Mouse (Mus musculus) testis, adult 2 months (tissue): ENCODE data around the gene Ell. TPM values are rescaled to one million over a fixed set of nuclear protein-coding genes. Genes with fewer than 3 reads are reported as not detected.

Experiments used
- H3K27ac ChIP-seq: fragments of 200-500 bp; 2 replicates; pipeline ENCODE4 v1.5.1; 2012; ENCODE audit warnings: low read depth, low read length; ENCODE audit not compliant: control insufficient read depth, insufficient read depth
- H3K27me3 ChIP-seq: fragments of 200-500 bp; 2 replicates; pipeline ENCODE4 v1.6.1; 2012; ENCODE audit warnings: mild to moderate bottlenecking, low read length, moderate library complexity; ENCODE audit not compliant: control insufficient read depth, insufficient read depth
- H3K36me3 ChIP-seq: fragments of 200-500 bp; 2 replicates; pipeline ENCODE4 v1.6.1; 2012; ENCODE audit warnings: mild to moderate bottlenecking, low read length; ENCODE audit not compliant: control insufficient read depth, insufficient read depth
- H3K4me1 ChIP-seq: fragments of 200-500 bp; 2 replicates; pipeline ENCODE4 v1.6.1; 2012; ENCODE audit warnings: low read length; ENCODE audit not compliant: control insufficient read depth, insufficient read depth
- H3K4me3 ChIP-seq: fragments of 200-500 bp; 2 replicates; pipeline ENCODE4 v1.5.1; 2012; ENCODE audit warnings: low read depth, mild to moderate bottlenecking, low read length, moderate library complexity, mixed read lengths; ENCODE audit not compliant: control insufficient read depth
- CTCF ChIP-seq: fragments of 200-500 bp; IDR thresholded peaks from 2 replicates; pipeline ENCODE4 v1.5.1; 2012; ENCODE audit warnings: low read depth, mild to moderate bottlenecking, inconsistent platforms, low read length, moderate library complexity; ENCODE audit not compliant: control insufficient read depth, insufficient read depth, insufficient replicate concordance
- POLR2A ChIP-seq: fragments of 200-500 bp; IDR thresholded peaks from 2 replicates; pipeline ENCODE4 v1.6.1; 2012; ENCODE audit warnings: low read depth, mild to moderate bottlenecking, inconsistent platforms, low read length, moderate library complexity; ENCODE audit not compliant: control insufficient read depth
- polyA plus RNA-seq: library from polyadenylated mRNA; depleted of rRNA; stranded (reverse); fragments of >200 nt; gene quantifications from 2 replicates; pipeline ENCODE4 v1.2.3, GENCODE M21; 2012

Ell gene
- polyA plus RNA-seq, 1 experiment = 42.5 TPM

GRCm38 (mm10) chr8:70494416-70494945 lies 44.8 kb upstream of the Ell start:
- H3K27ac ChIP-seq = no peak overlapping the region
- H3K4me1 ChIP-seq = peaks cover 39% of the 10 kb centered on the region
- peak overlapping the region; percentile 46; the same call in 1 of the 2 replicates for H3K4me3 ChIP-seq
- peaks cover 3% of the 10 kb centered on the region for H3K27me3 ChIP-seq
- TF ChIP-seq CTCF (no peak), POLR2A (no peak)
- no peaks in the 10 kb centered on the region for H3K36me3 ChIP-seq

DNA sequence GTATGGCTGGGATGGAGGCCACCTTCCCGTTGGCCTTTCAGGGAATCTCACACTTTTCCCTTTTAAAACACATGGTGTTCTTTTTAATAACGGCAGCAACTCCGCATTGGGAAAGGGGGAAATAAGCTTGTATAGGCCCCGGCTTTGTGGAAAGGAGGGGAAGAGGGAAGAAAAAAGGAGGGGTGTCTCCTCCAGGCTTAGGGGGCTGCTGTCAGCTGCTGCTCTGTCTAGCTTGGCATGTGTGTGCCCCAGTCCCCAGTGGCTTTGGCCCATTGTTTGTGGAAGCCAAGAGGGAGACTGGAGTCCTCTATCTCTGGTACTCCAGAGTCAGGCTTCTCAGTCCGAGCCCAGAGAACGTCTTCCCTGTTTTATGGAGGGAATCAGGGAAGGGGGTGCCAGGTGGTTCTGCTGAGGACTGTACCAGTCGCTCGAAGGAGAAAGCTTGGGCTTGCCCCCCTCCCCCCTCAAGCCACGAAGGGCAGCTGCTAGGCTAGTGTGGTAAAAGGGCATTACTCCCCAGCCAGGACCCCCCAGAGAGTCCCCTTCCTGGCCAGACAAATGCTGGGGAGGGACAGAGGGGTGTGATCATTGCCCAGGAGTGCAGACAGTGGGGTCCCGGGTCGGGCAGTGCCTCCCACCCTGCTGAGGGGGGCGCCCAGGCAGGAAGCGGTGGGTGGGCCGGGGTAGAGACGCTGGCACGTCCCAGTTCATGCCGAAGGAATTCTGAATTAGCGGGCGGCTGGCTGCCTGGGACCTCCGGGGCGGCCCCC lies 44.1 kb upstream of the Ell start:
- Histone ChIP-seq H3K36me3 (no peaks in the 10 kb centered on the region), H3K4me1 (peaks cover 33% of the 10 kb centered on the region), H3K27me3 (peaks cover 3% of the 10 kb centered on the region), H3K4me3 (no peak overlapping the region), H3K27ac (no peak overlapping the region)
- TF ChIP-seq CTCF (no peak), POLR2A (no peak)

DNA sequence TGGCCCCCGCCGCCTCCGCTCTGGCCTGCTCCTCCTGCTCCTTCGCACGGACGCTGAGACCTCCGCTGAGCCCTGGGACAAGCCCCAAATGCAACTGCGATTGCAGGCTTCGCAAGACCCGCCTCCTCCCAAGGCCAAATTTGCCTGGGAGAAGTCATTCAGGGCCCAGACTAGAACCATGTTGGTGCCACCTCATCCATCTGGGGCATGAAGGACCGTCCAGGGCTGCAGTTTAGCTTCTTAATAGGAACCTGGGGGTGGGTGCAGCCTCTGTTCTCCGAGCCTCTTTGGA lies 43.5 kb upstream of the Ell start:
- Histone ChIP-seq H3K4me3 (no peak overlapping the region), H3K36me3 (no peaks in the 10 kb centered on the region), H3K4me1 (peaks cover 36% of the 10 kb centered on the region), H3K27ac (no peak overlapping the region), H3K27me3 (peaks cover 3% of the 10 kb centered on the region)
- TF ChIP-seq CTCF (no peak), POLR2A (no peak)

- peak overlapping the region; percentile 82 for H3K4me3 ChIP-seq
- no peak overlapping the region for H3K27ac ChIP-seq
- no peaks in the 10 kb centered on the region for H3K27me3 ChIP-seq
- H3K36me3 ChIP-seq = no peaks in the 10 kb centered on the region
- TF ChIP-seq POLR2A (peak; percentile 39; the same call in 1 of the 2 replicates), CTCF (no peak)
- H3K4me1 ChIP-seq = peaks cover 46% of the 10 kb centered on the region
Measured at GRCm38 (mm10) chr8:70500386-70501301, 38.6 kb upstream of the Ell start.

DNA sequence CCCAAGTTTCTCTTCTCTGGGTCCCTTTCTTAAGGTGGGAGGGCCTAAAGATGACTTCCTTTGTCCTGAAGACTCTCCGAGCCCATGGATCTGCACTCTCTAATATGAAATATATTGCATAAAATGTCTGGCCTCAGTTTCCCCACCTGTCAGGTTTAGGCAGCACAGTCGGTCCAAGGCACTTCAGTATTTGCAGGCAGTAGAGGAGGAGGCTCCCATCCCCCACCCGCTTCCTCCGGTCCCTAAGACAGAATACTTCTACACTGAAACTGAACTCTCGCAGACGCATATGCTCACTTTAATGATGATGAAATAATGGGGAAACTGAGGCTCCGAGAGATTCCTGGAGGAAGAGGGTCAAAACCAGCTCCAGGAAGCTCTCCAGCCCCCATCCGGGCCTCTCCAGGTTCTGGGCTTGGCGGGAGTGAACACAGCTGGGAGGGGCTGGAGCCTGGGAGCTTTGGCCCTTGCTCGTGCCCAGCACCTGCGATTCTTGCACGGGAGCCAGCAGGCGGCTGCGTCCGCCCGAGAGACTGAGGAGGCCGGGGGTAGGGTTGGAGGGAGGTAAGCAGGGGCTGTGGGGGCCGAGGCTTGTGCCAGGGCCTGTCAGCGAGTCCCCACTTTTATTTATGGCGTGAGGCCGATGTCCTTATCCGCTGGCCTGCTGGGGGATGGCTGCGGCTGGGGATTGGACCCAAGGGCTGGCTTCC lies 37.3 kb upstream of the Ell start:
- peak overlapping the region; percentile 23 for H3K4me3 ChIP-seq
- H3K27ac ChIP-seq = no peak overlapping the region; the same call in 1 of the 2 replicates

DNA sequence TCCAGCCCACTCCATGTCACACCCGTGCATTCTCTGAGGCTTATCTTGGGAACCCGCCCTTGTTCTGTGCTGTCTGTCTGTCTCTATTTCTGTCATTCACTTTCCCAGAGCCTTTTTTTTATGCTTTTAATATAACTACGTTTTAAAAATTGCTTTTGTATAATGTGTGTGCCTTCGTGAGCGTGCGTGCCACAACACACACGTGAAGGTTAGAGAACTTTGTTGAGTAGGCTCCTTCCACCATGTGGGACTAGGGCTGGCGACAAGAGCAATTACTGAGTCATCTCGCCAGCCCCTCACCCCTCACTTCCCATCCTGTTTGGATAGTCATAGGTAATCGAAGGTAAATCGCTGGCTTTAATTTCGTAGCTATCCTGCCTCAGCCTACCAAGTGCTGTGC lies 36.7 kb upstream of the Ell start:
- Histone ChIP-seq H3K4me3 (peak overlapping the region; percentile 23), H3K4me1 (peaks cover 56% of the 10 kb centered on the region), H3K36me3 (no peaks in the 10 kb centered on the region), H3K27ac (no peak overlapping the region; the same call in 1 of the 2 replicates), H3K27me3 (no peaks in the 10 kb centered on the region)
- no peak for TF ChIP-seq POLR2A
- no peak for TF ChIP-seq CTCF

More for the DNA sequence above, 37.3 kb upstream of the Ell start:
- Histone ChIP-seq H3K4me1 (peaks cover 55% of the 10 kb centered on the region), H3K27me3 (no peaks in the 10 kb centered on the region), H3K36me3 (no peaks in the 10 kb centered on the region)
- TF ChIP-seq CTCF = no peak
- TF ChIP-seq POLR2A = no peak
